Mouse (Mus musculus) kidney, adult 18-20 months (tissue): ENCODE measurements around the gene Fgg.

Experiments
- DNase-seq: peaks from one replicate; pipeline ENCODE4 v3.0.0; 2021

The Fgg gene

DNA sequence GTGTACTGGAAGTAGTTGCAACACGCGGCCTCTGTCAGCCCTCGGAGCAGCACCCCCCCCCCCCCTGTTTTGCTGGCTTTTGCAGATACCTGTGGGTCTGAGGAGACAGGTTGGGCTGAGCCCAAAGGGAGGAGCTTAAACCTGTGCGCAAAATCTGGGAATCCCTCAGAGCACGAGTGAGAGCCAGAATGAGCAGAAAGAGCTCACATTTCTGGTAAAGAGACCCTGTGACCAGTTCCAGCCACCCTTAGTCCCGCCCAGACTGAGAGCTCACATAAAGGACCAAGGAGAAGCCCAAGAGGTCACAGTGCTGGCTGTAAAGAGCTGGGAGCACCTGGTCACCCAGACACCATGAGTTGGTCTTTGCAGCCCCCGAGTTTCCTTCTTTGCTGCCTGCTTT lies at the start of gene Fgg:
Gene Fgg (plus strand): TSS at position 168 of the 400 bp plus-strand sequence.
- DNase-seq = no peak

DNA sequence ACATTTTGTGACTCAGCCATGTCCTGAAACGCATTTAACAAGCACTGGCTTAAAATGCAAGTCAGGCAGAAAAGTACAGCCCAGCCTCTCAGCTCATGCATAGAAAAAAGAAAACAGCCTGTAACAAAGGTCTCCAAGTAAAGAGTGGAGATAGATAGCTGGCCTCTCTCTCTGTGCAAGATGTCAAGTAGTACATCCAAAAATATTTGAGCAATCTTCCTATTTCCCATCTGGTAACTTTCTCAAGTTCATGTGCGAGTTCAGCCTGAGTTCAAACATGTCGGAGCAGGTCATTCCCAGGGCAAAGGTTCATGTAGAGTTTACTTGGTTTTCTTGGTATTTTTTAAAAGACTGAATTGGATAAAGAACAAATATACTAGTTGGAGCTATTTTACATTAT lies 36.5 kb upstream of the Fgg start:
- DNase-seq = no peak

DNA sequence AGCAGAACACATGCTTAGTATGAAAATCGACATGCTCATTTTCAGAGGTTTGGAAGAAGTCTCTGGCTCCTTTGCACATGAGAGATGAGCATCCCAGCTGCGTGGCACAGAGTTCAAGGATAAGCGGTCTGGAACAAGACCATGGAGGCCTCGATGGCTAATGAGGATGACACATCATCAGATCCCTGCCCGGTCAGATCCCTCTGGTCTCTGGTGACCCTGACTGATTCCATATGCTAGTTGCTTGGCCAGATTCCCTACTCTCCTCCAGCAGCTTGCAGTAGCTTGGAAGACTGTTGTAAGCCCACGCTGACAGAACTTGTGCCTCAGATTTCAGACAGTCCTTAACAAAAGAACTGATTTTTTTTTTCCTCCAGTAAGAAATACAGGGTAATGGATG lies 26.7 kb upstream of the Fgg start:
- no peak for DNase-seq

DNA sequence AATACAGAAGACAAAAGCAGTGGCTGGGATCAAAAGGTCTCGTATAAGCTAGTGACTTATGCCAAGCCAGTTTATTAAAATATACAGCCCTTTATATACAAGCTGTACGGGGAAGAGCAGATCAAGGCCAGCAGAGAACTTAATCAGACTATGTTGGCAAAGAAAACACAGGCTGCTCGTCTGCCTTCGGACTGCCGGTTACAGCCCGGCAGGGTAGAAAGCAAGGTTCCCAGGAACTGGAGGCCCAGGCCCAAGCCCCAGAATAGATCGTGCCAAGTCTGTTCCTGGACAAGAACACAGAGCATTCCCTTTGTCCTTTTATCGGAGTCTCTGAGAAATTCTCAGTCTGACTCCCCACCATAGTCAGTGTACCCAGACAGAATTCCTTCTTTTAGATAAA lies 25.7 kb upstream of the Fgg start:
- DNase-seq = no peak

DNA sequence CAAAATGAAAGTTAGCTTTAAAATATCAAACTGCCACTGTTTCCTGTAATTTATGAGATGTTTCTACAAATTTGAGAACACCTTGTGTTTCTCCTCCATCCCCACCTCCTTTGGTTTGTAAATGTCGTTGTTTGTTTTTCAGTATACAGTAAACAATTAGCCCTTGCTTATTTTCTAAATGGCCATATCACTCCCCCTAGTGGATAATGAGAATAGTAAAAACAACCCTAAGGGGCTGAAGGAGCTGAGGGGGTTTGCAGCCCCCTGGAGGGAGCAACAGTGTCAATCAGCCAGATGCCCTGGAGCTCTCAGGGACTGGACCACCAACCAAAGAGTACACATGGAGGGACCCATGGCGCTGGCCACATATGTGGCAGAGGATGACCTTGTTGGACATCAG lies 22.7 kb upstream of the Fgg start:
- DNase-seq = no peak

GRCm38 (mm10) chr3:82991963-82992362 lies 15.6 kb upstream of the Fgg start:
- no peak for DNase-seq

DNA sequence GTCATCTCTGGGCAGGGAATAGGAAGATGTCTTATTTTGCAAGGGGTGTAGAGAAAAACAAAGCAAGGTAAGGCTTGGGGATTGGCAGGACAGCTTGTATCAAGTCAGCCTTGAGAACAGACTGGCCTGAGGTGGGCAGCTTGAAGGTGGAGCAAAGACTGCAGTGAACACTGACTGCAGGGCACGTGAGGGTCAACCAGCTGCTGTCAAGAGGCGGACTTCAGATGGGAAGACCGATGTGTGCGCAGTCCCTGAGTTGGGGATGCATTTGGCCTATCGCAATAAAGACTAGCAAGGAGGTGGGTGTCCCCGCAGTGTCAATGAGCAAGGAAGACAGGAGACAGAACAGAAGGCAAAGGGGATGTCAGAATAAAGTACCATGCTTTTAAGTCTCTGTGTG lies 14.6 kb upstream of the Fgg start:
- no peak for DNase-seq

DNA sequence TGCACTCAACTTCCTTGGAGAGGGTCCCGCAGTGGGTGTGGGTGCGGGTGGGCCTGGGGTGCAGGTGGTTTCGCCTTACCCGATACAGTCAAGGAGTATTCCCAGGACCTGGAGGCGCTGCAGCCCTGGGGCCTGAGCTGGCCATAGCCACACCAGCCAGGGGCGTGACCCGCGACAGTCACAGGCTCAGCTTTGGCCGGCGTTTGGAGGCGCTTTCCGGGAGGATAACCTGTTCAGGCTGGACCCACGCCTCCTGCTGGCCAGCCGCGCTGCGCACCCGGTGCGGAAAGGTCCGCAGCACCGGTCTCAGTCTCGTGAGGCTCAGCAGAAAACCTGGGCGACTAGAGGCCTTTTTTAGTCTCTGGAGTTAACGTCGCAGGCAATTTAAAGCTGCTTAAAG lies 12.2 kb upstream of the Fgg start:
- peak; percentile 50 for DNase-seq

DNA sequence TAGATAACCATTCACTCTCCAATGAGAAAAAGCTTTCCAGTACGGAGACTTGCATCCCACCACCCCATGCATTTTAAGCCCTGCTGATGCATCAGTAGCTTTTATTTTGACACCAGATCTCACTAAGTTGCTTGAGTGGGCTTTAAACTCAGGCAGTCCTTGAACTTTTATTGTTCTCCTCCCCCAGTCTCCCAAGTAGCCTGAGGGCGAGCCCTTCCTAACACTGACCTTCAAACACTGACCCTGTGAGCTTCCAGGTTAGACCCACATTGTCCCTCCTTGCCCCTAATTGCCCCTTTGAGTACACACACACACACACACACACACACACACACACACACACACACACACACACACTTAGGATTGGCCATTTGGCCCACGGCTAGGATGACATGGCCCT lies 10.9 kb upstream of the Fgg start:
- DNase-seq = no peak

GRCm38 (mm10) chr3:82998772-82999463 lies 8.6 kb upstream of the Fgg start:
- peak; percentile 28 for DNase-seq

- no peak for DNase-seq
These were observed 7.5 kb upstream of the Fgg start for GRCm38 (mm10) chr3:82999995-83000394.

DNA sequence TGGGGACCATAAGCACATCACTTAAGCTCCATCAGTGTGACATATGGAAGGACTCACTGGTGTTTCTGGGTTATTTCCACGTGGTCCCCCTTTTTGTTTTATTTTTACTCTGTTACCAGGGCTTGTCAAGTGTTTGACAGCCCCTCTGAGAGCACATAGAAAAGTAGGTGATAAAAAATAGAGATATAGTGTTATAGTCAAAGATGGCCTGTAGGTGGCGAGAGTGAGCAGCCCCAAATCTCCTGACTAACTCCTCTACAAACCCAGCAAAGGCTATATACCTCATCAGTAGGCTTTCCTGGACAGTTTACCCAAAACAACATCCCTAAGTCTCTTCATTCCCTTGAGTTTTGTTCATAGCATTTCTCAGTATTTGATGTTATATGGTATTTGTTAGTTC lies 5.3 kb upstream of the Fgg start:
- peak; percentile 35 for DNase-seq

- DNase-seq = no peak
These were observed 4.5 kb upstream of the Fgg start for GRCm38 (mm10) chr3:83003068-83003467.

DNA sequence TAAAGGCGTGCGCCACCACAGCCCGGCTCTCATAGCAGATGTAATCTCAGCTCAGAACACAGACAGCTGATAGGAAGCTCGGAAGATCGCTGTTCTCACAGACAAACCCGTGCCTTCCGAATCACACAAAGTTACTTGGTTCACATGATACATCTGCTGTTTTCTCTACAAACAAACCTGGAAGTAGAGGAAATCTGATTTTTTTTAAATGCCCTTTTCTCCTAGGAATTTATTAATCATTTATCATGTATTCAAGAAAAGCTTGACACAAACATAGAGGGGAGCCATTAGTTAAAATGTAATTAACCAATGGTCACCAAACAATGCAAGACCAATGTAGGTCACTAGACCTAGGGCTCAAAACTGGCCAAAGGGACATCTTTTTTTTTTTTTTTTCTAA lies 2.7 kb upstream of the Fgg start:
- DNase-seq = no peak

GRCm38 (mm10) chr3:83010291-83010690 lies 2.8 kb downstream of the Fgg start:
- peak; percentile 53 for DNase-seq

DNA sequence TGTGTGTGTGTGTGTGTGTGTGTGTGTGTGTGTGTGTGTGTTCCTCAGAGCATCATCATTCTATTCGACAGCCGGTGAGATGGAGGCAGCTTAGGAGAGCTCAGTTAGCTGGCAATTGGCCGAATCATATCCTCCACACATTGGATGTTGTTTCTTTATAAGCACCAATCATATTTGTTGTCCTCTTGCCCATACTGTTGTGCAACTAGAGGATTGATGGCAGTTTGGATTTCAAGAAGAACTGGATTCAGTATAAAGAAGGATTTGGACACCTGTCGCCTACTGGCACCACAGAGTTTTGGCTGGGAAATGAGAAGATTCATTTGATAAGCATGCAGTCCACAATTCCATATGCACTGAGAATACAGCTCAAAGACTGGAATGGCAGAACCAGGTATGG lies 3.6 kb downstream of the Fgg start:
- DNase-seq = no peak

DNA sequence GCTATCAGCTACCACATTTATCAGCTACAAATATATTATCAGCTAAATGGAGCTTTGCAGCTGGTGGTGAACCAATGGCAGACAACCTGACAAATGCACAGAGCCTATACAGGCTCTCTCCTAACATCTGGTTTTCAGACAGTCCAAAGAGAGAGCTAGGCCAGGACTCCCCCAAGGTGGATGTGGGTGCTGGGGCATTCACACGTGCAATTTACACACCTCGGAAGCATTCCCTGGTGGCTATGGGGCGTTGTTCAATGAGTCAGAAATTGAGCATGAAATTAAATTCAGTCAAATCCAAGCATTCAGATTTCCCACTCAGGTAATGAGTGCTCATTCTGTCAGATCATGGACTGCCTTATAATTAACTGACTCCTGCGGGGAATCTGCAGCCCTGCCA lies 4.0 kb downstream of the Fgg start:
- no peak for DNase-seq

- no peak for DNase-seq
These were observed 5.1 kb downstream of the Fgg start for GRCm38 (mm10) chr3:83012636-83013035.

- no peak for DNase-seq
These were observed 6.4 kb downstream of the Fgg start for GRCm38 (mm10) chr3:83013951-83014350.

- DNase-seq = no peak
These were observed 8.7 kb downstream of the Fgg start for GRCm38 (mm10) chr3:83016236-83016635.

- peak; percentile 28 for DNase-seq
These were observed 12.9 kb downstream of the Fgg start for GRCm38 (mm10) chr3:83020387-83020786.

DNA sequence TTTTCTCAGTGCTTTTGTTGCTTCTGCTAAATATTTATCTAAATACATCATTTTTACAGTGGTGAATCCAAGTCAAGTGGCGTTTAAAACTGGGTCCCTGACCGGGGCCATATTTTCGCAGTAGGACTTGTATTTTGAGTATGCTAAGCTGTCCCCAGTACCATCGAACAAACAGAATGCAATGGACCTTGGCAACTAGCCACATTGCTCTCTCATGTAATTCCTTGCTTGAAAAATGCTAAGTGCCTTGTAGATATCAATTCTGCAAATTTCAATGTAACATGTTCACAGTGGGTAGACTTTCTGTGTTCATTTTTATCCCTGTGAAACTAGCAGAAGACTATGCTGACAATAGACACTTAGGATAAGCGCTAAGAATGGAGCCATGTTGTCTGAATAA lies 13.7 kb downstream of the Fgg start:
- no peak for DNase-seq

GRCm38 (mm10) chr3:83025036-83025435 lies 17.5 kb downstream of the Fgg start:
- DNase-seq = no peak

DNA sequence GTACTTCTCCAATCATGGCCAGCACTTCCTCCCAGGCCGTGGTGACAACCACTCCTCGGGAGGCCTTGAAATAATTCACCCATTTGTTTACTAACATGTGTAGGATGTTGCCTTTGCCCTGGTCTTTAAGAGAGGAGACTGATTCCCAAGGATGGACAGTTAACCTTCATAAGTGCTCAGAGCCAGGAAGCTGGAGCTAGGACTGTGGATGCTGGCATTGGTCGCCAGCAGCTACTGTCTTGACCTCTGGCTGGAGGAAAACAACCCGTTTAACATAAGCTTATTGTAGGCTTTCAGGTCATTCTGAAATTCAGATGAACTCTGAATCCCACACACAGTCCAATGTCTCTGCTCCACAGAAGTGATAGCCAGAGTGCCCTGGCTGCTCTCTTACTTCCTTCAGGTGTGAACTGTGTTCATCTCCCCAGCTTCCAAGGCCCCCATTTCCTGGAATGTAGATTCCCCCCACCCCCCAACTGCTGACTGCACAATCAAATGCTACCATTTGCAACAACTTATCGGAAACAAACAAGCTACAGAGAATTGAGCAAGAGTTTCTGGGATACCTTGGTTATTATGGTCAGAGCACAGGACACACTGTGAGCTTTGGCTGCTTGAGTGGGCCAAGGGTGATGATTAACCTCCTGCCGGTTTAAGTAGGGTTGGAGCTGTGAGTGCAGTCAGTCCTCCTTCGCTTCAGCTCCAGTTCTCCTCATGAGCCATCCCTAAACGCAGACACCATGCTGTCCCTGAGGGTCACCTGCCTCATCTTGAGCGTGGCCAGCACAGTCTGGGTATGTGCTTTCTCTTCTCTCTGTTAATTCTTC lies 18.2 kb downstream of the Fgg start, which contains the start of gene Fga:
Gene Fga (plus strand): TSS at position 602 of the 827 bp plus-strand sequence.
- DNase-seq = peak; percentile 75
